Mouse (Mus musculus): Measurements from ENCODE around the gene Cass4.

Cass4 gene

DNA sequence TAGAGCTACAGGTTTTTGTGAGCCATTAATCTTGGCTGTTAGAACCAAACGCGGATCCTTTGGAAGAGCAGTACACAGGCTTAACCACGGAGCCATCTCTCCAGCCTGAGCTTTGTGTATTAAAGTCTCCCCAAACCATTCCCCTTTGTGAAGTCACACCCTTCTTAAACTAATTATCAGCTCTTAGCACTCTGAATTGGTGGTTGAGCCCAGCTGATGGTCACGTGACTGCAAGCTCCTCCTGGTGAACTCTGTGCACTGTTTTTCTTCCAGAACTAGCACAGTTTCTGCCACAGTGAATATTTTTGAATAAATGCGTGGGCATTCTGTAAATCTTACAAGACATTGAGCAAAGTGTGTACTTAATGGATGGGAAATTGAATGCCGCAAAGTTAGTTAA lies 47.6 kb downstream of the Cass4 start:
- DNase-seq (ENCODE audit: low spot score): peak; percentile 45

DNA sequence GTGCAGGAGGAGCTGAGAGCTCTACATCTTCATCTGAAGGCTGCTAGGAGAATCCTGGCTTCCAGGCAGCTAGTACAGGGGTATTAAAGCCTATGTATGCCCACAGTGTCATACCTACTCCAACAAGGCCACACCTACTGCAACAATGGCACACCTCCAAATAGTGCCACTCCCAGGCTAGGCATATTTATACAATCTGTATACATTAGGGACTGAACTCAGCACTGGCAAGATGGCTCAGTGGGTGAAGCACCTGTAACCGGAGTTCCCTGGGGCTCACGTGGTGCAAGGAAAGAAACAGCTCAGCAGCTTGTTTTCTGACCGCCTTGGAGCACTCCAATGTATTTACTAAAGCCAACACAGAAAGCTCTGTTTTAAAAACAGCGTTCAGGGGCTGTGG lies 52.0 kb downstream of the Cass4 start:
- no peak for DNase-seq (ENCODE audit: low spot score)

DNA sequence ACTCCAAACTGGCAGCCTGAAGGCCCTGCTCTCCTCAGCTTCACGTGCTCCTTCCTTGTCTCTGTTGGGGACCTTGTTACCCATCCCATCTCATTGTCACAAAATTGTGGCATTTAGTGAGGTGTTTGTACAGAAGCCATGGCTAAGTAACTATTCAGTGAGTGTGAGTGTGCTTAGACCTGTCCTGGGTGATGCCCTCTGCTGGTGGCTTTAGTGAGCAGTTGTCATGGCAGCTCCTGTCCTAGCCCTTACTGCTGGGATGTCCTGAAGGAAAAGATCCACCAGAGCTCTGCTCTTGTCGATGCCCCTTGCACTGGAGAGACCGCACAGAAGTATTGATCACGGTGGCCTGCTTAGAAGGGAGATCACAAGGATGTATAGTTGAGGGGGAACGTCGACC lies 53.7 kb downstream of the Cass4 start:
- peak; percentile 37 for DNase-seq (ENCODE audit: low spot score)

DNA sequence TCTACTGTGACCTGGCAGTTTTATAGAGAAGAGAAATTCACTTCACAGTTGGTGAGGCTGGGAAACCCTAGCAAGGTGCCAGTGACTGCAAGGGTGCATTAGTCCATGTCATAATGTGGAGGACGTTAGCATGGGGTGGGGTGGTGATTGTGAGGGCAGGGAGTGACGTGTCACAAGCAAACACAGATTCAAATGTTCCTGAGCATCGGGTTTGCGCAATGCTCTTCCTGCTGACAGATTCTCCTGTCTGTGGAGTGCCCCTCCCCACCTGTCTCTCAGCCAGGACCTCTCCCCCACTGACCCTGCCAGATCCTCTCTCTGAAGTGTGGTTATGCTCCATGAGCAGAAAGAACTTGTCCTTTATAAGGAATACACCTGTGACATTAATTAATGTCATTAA lies 54.7 kb downstream of the Cass4 start:
- no peak for DNase-seq (ENCODE audit: low spot score)

GRCm38 (mm10) chr2:172450640-172451039 lies 57.0 kb downstream of the Cass4 start:
- DNase-seq (ENCODE audit: low spot score): no peak

DNA sequence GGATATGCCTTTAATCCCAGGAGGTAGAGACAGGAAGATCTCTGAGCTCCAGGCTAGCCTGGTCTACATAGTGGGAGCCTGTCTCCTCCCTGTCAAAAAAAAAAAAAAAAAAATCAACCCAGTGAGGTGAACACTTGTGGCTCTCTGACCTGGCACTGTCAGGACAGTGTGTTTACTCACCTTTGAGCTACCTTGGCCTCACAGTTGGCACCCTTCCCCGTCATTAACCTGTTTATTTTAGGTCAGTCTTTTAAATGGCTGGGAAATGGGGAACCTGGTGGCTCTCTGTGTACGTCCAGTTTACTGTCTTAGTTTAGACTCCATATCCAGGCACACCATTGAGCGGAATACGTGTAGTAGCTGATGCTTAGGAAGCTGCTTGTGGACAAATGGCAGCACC lies 58.4 kb downstream of the Cass4 start:
- no peak for DNase-seq (ENCODE audit: low spot score)

DNA sequence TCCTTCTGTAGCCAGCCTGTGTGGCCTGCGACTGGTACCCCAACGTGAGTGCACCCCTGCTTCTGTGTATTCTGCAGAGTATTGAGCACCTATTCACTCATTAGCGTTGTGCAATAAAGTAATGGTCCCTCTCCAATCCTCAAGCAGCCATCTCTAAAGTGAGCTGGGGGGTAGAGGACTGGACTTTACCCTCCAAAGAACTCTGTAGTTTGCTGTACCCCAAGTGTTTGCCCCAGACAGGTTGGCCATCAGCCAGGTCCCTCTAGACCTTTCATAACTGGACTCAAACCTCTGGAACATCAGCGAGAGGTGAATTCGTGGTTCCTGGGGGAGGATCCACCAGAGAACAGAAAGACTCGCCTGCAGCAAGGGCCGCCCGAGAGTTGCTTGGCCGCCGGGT lies 58.9 kb downstream of the Cass4 start:
- no peak for DNase-seq (ENCODE audit: low spot score)

DNA sequence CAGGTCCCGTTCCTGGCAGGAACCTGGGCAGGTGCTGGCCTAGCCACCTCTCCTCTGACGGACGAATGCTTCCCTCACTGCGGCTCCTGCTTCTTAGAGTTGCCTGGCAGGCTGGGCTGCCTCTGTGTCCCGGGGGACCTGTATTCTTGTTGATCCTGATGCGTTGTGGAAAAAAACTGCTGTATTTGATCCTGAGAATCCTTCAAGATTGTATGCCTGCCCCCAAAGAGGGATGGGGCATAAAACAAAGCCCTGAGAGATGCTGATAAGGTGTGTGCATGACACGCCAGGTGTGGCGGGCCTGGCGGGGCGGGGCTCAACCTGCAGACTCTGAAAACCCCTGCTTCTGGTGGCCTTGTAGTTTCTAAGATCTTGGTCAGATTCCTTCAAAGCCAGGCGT lies 64.9 kb downstream of the Cass4 start, which contains the start of gene Gcnt7:
TSS of gene Gcnt7 (minus strand) at position 101 of the 400 bp plus-strand sequence.
- DNase-seq (ENCODE audit: low spot score): no peak

DNA sequence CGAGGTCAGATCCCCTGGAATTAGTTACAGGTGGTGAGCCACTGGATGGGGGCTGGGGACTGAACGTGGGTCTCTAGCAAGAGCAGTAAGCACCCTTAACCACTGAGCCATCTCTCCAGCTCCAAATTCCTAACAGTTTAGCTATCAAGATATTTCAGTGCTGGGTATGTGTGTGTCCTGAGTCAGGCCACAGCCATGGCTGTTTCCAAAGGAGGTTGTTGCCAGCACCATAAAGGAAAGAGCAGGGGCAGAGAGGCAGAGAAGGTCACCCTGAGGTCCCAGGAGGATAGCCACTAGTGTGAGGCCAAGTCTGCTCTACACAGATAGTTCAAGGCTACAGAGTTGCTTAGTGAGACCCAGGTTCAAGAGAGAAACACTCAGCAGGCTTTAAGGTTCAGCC lies 67.1 kb downstream of the Cass4 start:
- DNase-seq (ENCODE audit: low spot score): no peak

DNA sequence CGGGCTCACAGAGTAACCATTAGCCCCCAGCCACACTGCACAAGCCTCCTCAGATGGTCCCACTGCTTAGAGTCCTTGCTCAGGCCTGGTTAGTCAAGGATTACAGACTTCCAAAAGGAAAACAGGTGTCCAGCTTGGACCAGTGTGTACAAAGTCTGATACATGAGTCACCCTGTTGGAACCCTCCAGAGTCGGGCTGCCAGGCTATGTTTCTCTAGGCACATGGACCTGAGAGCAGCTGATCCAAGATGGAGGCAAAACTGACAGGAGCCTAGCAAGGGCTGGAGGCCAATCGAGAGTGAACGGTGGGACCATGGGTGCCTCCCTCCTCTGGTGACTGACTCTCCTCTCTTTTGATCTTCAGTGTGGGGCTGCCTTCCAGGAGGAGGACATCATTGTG lies 69.2 kb downstream of the Cass4 start:
- no peak for DNase-seq (ENCODE audit: low spot score)

- DNase-seq (ENCODE audit: low spot score): no peak
These were observed 73.0 kb downstream of the Cass4 start for GRCm38 (mm10) chr2:172466427-172467132.

DNA sequence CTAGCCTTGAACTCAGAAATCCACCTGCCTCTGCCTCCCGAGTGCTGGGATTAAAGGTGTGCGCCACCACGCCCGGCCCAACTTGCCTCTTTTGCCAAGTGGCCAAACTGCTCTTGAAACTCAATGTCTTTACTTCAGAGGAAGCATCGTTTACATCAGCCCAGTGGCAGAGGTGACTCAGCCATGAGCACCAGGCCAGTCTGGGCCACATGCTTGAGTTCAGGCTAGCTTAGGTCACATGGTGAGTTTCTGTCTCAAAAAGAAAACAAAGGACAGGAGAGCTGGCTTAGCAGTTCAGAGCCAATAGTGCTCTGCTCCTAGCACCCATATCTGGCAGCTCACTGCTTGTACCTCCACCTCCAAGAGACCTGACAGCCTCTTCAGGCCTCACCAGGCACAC lies 73.6 kb downstream of the Cass4 start:
- DNase-seq (ENCODE audit: low spot score): peak; percentile 45

DNA sequence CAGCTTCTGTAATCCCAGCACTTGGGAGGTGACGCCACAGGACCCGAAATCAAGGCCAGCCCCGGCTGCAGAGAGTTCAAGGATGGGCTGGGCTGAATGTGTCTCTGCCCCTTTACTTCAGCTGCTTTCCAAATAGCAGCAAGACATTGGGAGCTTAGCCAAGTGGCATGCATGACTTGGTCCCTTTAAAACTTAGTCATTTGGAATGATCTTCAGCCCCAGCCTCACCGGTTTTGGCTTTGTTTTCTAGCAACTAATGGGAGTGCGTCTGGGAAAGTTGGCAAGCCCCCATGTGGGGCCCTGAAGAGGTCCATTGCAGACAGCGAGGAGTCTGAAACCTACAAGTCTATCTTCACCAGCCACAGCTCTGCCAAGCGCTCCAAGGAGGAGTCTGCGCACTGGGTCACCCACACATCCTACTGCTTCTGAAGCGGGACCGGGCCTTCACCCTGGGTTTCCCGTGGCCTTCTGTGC lies 74.8 kb downstream of the Cass4 start:
- no peak for DNase-seq (ENCODE audit: low spot score)

DNA sequence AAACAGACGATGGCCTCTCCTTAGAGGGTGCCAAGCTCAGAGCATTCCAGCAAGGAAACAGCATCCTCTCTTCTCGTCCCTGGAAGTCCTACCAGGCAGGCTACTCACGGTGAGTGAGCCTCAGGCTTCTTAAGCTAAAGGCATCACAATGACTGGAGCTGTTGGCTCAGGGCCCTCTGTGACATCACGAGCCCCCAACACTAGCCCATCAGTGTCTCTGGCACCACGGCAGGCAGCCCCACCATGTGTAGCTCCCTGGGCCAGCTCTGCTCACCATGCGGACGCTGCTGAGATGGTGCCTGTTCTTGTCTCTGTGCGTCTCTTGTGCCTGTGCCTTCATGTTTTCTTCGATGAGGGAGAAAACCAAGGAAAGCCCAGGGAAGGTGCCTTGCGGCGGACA lies 78.7 kb downstream of the Cass4 start, which contains the start of gene Fam209:
TSS of gene Fam209 (plus strand) at position 203 of the 400 bp plus-strand sequence.
- no peak for DNase-seq (ENCODE audit: low spot score)

- DNase-seq (ENCODE audit: low spot score): no peak
These were observed 80.0 kb downstream of the Cass4 start for GRCm38 (mm10) chr2:172473591-172473990.

- no peak for DNase-seq (ENCODE audit: low spot score)
These were observed 81.4 kb downstream of the Cass4 start for GRCm38 (mm10) chr2:172474970-172475369.

DNA sequence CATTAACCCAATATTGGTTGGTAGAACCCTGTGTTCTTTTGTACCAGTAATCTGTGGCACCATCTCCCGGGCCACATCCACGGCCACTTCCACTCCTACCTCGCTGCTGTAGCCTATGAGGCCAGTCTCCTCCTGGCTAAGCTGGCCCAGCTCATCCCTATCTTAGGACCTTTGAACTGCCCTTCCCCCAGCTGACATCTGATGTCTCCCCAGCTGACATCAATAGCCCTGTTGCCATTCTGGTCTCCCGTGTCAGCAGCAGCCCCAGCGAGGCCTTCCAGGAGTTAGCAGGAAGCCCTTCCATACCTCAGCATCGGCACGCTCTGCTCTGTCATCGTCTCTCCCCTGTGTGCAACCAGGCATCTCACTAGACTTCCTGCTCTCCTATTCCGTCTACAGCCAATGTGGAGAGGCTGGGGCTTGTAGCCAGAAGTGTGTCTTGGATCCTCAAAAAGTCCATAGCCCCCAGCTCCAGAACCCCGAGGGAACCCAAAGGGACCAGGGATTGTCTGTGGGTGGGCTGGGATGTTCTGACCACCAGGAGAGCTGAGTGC lies 83.2 kb downstream of the Cass4 start:
- DNase-seq (ENCODE audit: low spot score): no peak

GRCm38 (mm10) chr2:172477350-172477749 lies 83.8 kb downstream of the Cass4 start:
- DNase-seq (ENCODE audit: low spot score): no peak

DNA sequence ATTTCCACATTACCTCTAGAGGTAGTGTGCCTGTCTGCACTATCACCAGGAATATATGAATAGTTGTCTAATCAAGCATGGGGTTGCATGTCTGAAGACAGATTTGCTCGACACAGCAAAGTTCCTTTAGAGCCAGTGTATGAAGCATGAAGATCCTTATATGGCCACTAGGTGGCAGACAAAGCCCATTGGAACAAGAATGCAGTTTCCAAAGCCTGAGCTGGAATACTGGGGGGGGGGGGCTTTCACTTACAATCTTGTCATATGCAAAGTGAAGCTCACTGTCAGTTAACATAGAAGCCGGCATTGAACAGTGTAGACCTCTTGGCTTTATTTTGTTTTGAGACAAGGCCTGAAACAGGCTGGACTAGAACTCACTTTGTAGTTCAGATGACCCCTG lies 84.3 kb downstream of the Cass4 start:
- peak; percentile 60 for DNase-seq (ENCODE audit: low spot score)

DNA sequence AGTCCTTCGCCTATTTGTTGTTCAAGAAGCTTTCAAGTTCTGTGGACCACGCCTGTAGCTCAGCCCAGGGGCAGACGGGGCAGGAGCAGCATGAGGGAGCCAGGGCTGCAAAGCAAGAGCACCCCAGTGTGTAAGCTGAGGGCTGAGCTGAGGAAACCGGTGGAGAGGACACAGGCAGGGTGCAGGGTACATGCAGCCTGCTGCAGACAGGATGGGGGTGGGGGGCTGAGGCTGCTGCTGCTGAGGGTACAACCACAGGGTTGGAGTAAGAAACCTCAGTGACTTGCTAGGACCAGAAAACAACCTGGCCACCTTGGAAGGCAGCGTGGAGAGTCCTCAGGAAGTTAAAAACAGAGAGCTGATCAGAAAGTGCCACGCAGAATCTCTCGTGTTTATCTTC lies 86.7 kb downstream of the Cass4 start:
- DNase-seq (ENCODE audit: low spot score): no peak

DNA sequence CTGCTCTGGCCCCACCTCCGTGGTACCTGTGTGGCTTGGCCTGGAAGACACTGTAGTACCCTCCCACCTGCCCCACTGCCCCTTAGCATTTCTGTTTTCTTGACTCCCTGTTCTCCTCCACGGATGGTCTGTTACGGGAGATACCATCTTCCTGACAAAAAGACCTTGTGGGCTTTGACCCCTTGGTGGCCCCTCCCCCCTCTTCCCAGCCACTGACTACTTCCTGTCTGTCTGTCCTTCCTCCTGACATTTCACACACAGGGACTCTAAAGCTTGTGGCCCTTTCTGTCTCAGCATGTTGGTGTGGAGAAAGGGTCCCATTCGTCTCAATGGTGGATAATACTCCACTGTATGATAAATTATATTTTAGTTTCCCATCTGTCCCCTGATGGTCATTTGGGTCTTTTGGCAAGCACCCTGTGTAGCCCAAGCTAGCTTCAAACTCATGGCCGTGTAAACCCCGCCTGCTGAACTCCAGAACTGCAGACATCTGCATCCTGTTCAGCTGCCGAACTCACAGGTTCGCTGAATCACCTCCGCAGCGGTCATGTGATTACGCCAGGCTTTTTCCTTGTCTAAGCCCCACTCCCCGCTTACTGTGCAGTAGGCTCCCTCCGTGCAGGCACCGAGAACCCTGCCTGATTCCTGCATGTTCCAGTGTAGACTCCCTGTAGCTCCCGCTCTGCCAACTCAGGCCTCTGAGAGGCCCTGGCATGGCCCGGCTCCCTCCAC lies 88.2 kb downstream of the Cass4 start:
- DNase-seq (ENCODE audit: low spot score): no peak

Data from MN1 (cell line).